Comparison of ENCODE assay signal across 14 mouse cellular contexts in genomic region chr13:34498910-34499309, GRCm38 (mm10).
"Had no signal": no experiment of that assay in that cellular context is flagged by ENCODE, and none has a peak within 500 bp of the region (broad histone marks: within the 10 kb centered on the region; RNA-seq: fewer than 3 reads in every experiment).

No protein-coding gene starts in this region.

- H3K36me3 ChIP-seq: midbrain, embryonic 10.5 days; midbrain, embryonic 12.5 days; neural tube, embryonic 12.5 days; stomach, embryonic 15.5 days had no signal

- H3K27ac ChIP-seq: midbrain, embryonic 10.5 days; midbrain, embryonic 12.5 days; neural tube, embryonic 12.5 days; stomach, embryonic 15.5 days; stomach, postnatal 0 days had no signal

- DNase-seq: lung, adult 18-20 months; lung, embryonic 14.5 days; lung, postnatal 10 days; lung, postnatal 4 days; midbrain, embryonic 14.5 days; right cerebral cortex, postnatal 14 days; thymus, adult 2 months; thymus, postnatal 25 days had no signal

- H3K27me3 ChIP-seq: midbrain, embryonic 12.5 days; neural tube, embryonic 12.5 days; stomach, embryonic 15.5 days had no signal

- H3K9ac ChIP-seq: lung, embryonic 14.5 days; midbrain, embryonic 12.5 days; neural tube, embryonic 12.5 days; stomach, embryonic 15.5 days had no signal

- H3K4me3 ChIP-seq: midbrain, embryonic 10.5 days; midbrain, embryonic 12.5 days; neural tube, embryonic 12.5 days; stomach, embryonic 15.5 days had no signal

- ATAC-seq: midbrain, embryonic 16.5 days had no signal

- H3K4me1 ChIP-seq: midbrain, embryonic 10.5 days; midbrain, embryonic 12.5 days; neural tube, embryonic 12.5 days; stomach, embryonic 15.5 days had no signal
